Mouse (Mus musculus) CD4-positive helper T cell, adult 2 months (primary cell): Measurements from ENCODE around the gene Iglon5.

ENCODE experiments used
- DNase-seq: peaks from one replicate; pipeline ENCODE4 v3.0.0-alpha.2; 2012; ENCODE audit warnings: low read depth, missing footprints, low spot score

Iglon5 gene

DNA sequence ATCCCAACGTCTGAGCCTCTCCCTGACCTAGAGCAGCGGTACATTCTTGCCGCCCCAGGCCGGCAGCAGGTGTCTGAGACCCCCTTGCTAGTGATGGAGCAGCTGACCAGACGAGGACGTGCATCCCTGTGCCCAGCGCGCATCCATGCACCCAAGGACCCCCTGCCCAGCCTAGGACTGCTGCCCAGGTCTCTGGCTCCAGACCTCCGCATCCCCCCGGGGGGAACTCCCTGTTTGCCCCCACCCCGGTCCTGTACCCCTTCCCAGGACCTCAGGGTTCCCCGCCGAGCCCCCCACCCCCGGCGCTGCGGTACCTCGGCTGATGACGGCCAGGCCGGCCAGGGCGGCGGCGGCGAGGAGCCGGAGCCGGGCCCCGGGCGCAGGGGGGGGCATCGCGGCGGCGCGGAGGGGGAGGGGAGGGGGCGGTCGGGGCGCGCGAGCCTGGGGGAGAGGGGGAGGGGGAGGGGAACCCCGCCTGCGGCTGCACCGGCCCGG lies at the start of gene Iglon5:
Gene Iglon5 (minus strand): TSS at position 445 of the 495 bp plus-strand sequence.
- no peak for DNase-seq

DNA sequence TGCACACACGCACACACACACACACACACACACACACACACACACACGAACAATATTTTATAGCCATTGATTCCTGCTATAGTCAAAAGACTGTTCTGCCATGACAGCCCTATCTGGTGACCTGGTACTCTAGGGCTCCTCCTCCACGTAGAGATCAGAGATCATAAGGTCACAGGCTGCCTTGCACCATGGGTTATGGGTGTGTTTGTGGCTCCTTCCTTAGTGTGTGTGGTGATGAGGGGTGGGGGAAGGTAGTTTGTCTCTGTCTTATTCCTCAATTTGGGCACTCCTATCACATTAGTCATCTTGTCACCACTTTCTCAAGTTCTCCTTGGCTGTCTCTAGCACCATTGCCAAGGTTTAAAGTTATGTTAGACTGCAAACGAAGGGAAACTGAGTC lies 48.6 kb upstream of the Iglon5 start:
- DNase-seq = no peak

DNA sequence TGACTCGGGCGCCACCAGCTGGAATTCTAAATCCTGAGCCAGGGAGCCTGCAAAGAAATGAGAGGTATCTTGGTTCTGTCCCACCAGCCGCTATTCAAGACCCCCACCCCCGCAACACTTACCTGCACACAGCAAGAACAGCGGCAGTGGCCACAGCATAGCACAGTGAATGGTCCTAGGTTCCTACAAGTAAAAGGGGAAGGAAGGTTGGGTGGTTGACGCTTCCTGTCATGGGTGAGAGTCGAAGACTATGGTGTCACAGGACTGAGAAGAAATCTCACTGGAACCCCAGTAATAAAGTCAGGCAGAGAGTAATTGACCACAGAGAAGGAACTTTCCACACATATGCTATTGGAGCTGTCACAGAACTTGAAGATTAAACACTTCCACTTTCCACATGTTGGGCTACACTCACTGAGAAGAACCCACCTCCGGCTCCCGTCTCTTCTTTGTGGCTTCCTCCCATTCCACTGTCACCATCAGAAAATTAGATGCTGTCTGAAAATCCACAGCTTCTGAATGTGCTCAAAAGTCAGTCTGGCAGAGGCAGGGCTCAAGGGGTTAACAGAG lies 43.1 kb upstream of the Iglon5 start:
- no peak for DNase-seq

DNA sequence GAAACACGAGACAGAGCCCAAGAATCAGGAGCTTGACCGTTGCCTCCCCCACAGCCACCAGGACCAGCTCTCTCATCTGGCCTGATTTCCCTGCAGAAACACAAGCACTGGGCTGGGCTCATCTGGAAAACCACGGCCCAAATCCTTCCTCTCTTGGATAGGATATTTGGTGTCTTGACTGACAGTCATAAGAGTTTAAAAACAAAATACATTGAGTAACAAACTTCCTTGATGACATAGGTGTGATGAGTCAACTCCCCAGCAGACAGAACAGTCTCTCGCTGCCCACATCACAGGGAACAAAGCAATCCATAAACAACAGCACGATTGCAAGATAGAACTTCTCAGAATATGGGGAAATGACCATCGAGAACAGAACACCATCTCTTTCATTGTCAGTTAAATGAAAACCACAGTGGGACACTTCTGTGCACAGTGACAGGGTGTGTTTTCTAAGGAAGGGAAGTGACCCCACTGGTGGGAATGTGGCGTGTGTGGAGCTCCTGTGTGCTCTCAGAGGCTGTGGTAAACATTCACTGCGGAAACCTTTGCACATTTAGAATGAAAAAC lies 40.4 kb upstream of the Iglon5 start:
- no peak for DNase-seq

DNA sequence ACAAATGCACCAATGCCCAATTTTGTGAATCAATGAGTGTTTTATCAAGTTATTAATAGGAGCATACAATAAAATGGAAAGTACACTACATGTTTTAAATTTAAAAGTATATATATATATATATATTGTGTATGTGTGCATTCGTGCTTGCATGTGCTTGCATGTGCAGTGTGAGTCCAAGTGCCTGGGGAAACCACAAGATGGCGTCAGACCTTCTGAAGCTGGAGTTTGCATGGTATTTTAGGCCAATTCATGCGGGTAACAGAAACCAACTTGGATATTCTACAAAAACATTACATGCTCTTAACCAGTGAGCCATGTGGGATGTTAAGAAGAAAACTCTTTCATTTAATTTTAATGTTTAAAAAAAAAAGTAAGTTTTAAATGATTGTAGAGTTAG lies 35.4 kb upstream of the Iglon5 start:
- DNase-seq = no peak

DNA sequence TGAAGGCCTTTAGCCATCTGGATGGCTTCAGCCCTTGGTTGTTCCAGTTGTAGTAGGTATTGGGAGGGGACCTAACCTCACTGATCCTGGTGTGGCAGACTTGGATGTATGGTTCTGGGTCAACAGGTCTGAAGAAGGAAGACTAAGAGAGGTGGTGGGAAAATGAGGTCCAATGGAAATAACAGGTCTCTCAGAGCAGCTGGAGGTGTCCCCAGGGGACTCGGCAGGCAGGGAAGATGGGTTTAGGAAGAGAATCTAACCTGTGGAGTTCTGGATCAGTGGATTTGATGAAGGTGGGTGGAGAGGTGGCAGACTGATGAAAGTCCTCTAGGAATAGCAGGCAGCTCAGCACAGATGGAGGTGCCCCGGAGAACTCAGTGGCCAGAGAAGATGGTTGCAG lies 32.9 kb upstream of the Iglon5 start:
- DNase-seq = no peak

DNA sequence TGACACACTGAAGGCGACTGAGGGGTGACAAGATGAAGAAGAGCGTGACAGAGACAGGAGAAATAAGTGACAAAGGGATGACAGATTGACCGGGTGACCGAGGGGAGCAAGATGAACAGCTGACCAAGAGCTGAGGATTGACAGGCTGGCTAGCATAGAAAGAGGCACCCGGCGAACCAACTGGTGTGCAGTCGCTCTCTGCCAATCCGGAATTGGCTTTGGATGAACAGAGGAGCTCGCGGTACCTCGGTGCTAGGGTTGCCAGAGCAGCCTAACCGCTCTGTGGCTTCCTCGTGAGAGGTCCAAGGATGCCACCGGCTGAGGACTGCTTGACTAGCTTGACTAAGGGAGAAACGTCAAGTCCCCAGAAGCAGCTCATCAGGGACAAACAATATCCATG lies 28.5 kb upstream of the Iglon5 start:
- no peak for DNase-seq

DNA sequence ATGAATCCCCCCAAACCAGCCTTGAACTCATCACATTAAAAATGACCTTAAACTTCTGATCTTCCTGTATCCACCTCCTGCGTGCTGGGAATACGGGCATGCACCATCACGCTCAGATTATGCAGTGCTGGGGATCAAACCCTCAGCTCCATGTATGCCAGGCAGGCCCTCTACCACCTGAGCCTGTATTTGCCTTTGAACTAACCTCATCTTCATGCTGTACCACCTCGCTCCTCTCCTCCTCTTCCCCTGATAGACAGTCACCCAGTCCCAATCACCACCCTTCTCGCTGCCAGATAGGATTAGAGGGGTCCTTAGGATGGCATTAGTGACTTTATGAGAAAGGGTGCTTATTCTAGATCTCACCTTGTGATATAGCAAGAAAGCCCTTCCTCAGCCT lies 25.2 kb upstream of the Iglon5 start:
- DNase-seq = no peak

DNA sequence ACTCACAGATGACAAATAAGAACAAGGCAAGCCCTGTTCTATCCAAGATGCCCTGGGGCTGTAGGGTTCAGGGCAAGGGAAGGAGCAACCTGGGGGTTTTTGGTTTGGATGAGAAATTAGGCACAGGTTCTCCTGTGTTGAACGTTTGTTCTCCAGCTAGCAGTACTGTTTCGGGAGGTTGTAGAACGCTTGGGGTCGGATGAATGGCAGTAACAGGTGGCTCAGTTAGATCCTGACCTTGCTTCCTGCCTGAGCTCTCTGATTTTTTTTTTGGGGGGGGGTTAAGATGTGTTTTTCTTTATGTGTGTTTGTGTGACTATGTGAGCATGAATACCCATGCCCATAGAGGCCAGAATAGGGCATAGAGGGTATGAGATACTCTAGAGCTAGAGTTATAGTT lies 22.6 kb upstream of the Iglon5 start:
- no peak for DNase-seq

DNA sequence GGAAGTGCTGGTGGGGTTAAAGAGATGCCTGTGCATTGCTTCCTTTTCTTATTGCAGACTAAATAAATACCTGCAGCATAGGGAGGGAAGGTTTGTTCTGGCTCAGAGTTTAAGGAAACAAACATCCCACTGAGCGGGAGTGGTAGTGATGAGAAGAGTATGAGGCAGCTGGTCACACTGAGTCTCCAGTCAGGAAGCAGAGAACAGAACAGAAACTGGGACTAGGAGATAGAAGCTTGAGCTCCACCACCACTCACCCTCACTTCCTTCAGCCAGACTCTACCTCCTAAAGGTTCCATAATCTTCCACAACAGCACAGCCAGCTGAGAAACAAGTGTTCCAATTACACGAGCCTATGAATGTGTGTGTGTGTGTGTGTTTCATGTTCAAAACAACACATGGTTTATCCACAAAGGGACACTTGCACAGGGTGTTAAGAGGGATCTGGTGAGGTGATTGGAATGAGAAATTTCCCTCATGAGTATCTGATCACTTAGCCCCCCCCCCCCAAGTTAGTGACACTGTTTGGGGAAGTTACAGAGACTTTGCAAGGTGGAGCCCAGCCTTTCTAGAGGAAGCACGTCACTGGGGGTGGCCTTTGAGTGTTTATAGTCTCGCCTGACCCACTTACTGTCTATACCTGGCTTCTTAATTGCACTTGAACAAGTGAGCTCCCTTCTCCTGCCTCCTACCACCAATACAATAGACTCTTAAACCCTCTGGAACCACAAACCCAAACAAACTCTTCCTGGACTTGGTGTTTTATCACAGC lies 22.0 kb upstream of the Iglon5 start:
- DNase-seq = no peak

DNA sequence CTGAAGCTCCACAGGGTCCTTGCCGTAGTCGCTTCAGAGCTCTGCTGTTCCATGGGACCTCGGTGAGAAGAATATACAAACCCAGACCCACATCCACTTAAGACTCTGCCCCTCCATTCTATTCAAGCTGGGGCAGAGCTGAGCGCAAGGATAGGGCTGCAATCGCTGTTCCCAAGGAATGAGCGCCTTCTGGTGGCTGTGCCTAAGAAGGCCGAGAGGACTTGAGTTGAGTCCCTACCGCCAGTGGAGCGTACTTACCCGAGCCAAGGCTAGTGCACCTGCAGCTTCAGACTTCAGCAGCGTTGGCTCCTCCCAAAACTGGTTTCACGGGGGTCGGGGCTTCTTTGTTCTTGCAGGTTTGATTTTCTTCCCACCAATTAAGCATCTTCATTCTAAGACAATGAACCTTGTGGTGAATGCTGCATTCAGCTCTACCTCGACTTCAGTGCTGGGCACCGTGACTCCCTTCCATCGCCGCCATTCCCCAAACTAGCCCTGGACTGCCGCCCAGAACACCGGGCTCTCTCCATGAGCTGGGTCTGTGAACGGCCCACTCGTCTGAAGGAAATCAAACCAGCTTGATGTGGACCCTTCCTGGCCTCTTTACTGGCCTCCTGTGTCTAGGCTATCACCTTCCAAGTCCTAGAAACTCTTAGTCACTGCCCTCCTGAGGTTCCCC lies 5.6 kb upstream of the Iglon5 start:
- peak; percentile 17 for DNase-seq

DNA sequence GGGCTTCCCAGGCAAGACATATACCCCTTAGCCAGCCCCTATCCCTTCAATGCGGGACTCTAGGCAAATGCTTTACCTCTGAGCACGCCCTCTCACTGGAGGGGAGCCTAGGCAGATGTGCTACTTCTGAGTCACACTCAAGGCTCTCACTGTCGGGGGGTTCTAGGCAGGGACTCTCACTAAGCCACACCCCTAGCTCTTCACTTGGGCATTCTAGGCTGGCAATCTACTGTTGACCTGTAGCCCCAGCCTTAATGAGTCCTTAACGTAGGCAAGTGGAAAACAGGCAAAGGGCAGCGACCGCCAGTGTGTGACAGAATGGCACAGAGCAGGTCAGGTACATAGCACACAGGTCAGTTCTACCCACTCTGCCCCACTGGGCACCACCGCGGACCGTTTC lies 986 bp upstream of the Iglon5 start:
- no peak for DNase-seq

DNA sequence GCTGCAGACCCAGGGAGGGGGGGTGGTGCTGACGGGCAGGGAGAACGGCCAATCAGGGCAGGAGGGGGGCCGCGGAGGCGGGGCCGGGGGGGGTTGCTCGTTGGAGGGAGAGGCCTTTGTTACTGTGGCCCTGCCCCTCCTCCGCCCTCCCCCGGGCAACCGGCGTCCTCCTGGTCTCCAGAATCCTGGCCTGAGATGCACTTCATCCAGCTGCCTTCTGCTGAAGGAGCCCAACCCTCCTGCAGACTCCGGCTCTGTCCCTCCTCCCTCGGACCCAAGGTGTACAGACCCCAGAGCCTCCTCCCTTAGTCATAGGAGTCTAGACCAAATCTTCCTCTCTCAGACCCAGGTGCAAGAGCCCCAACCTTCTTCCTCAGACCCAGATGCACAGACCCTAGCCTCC lies 308 bp upstream of the Iglon5 start:
- DNase-seq = no peak

DNA sequence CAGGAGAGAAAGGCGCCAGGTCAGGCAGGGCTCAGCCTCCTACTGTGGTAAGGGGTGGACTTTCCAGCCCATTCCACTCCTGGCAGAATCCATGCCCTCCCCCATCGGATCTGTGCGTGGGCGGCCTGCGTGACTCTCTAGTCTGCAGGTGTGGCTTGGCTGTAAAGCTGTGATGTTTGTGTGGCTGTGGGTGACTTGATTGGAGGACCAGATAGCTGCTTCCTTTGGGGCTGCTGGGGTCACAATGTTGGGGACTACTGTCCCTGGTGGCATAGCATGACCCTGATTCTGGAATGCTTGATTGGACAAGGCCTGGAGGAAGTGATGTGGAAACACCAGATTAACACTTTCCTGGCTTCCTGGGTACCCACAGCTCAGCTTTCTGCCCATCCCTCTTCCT lies 1.2 kb downstream of the Iglon5 start:
- no peak for DNase-seq

DNA sequence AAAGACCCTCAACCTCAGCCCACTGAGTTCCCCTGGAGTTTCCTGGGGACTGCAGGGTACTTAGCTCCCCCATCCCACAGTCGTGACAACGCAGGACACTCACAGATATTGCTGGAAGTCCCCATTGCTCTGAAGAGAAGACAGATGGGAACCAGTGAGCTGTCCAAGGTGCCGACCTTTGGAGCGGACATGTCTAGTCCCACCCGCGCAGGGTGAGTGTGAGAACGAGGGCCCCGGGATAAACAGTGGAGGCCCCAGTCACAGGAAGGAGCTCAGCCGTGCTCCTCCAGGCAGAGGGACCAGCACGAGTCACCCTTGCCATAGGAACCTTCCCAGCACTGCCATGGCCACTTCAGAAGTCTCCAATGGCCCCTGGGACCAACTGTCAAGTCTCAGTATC lies 6.6 kb downstream of the Iglon5 start:
- DNase-seq = no peak

DNA sequence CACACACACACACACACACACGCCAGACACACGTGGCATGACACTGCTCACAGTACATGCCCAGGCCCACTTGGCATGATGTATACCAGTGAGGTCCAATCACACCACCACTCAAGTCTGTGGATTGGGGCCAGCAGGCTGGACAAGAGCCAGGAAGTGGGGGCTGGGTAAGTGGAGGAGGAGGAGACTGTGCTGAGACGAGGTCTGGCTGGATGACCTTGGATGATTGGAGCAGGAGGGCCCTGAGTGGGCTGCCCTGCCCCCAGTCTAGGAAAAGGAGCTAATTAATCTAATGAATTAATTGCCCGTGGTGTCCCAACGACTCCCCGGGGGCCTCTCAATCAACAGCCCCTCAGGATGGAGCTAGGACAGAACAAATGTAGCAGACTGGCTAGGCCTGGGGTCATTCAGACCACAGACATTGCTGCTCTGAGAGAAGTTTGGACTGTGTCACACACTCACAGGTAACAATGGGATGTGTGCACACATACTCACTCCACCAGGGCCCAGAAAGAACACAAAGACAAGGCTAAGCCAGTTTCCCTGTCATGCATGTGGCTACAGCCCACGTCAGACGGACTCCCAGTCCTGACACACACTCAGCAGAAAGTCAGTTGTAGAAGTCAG lies 7.7 kb downstream of the Iglon5 start:
- no peak for DNase-seq

DNA sequence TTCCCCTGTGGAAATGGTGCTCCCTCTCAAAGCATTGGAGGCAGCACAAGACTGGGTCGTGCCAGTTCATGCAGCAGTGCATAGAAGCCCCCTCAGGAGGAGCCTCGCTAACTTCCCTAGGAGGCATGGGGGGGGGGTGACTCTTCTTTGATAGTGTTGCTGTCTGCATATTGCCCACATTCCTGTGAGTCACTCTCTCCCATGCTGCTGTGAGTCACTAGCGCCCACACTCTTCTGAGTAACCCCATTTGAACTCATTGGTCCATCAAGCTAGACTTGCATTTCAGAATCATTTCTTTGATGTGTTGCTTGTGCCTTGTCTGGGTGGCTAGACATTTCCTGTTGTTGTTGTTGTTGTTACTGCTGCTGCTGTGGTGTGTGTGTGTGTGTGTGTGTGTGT lies 8.7 kb downstream of the Iglon5 start:
- peak; percentile 64 for DNase-seq

DNA sequence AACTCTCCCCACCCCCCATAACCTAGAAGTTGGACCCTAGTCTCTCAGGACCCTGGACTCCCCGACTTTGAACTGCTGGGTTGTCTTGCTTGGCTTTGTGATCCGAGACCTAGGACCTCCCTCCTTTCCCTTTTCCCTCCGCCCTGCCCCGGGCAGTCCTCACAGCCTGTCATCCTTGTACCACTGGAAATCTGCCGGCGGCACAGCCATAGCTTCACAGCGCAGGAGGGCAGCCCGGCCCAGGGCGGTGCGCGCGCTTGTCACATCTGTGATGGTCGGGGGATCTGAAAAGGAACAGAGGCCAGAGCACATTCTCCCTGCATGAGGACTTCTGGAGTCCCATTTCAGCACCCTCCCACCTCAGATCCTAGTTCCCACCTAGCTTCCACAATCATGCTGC lies 13.5 kb downstream of the Iglon5 start:
- DNase-seq = no peak

DNA sequence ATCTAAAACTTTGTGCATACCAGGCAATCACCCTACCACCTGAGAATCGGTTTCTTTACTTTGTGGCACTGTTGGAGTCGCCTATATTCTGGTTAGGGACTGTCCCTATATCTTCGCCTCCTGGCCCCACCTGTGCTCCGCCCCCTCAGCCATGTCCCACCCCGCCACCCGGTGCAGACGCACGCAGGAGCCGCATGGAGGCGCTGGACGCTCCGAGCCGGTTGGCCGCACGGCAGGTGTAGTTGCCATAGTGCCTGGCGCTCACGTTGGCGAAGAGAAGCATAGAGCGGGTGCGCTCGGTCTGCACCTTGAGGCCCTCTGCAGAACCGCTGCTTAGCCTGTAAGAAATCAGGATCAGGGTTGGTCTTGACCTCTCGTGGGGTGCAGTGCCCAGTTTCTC lies 14.2 kb downstream of the Iglon5 start:
- peak; percentile 57 for DNase-seq

DNA sequence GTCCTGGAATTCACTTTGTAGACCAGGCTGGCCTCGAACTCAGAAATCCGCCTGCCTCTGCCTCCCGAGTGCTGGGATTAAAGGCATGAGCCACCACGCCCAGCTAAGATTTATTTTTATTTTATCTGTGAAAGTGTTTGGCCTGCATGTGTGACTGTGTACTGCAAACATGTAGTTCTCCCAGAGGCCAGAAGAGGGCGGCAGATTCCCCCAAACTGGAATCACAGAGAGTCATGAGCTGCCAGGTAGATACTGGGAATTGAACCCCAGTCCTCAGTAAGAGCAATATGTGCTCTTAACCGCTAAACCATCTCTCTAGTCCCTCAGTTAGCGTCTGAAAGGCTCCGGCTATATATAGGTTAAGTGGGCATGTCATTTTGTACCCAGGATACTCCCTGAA lies 19.5 kb downstream of the Iglon5 start:
- peak; percentile 61 for DNase-seq

DNA sequence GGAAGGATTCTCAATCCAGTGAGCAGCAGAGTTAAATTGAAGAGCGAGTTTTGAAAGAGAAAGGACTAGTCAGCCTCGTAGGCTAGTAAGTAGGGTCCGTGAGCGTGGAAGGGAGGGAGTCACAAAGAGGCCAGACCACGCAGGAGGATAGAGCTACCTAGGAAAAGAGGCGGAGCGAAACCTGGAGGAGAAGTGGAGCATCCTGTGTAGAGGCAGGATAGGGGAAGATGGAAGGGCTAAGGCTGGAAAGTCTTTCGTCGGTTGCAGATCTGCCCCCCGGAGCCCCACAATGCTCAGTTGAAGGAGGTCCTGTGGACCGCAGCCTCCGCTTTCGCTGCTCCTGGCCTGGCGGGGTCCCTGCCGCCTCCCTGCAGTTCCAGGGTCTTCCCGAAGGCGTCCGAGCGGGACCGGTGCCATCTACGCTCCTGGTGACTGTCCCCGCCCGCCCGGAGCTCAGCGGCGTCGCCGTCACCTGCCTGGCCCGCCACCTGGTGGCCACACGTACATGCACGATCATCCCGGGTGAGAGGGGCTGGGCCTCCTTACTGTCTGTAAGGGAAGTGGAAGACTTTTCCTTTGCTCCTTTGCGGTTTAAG lies 23.7 kb downstream of the Iglon5 start:
- DNase-seq = peak; percentile 89
